Mouse (Mus musculus) embryonic facial prominence, embryonic 12.5 days (tissue): Measurements from ENCODE around the gene Zfp398. TPM values are rescaled to one million over a fixed set of nuclear protein-coding genes. Genes with fewer than 3 reads are reported as not detected.

Experiments used
- ATAC-seq: fragments of 200-750 bp; cut with Nextera tagmentation; 2 replicates; pipeline ENCODE4 v1.8.0; 2017; ENCODE audit not compliant: insufficient number of reproducible peaks, insufficient read depth, low FRiP score, low TSS enrichment
- H3K27ac ChIP-seq: fragments of 300-500 bp; sonication (generic); 2 replicates; pipeline ENCODE4 v1.5.1; 2016; ENCODE audit warnings: mild to moderate bottlenecking
- H3K27me3 ChIP-seq: fragments of 300-500 bp; sonication (generic); 2 replicates; pipeline ENCODE4 v1.6.1; 2016; ENCODE audit warnings: mild to moderate bottlenecking, moderate library complexity
- H3K36me3 ChIP-seq: fragments of 300-500 bp; sonication (generic); 2 replicates; pipeline ENCODE4 v1.6.1; 2016; ENCODE audit warnings: mild to moderate bottlenecking
- H3K4me1 ChIP-seq: fragments of 300-500 bp; sonication (generic); 2 replicates; pipeline ENCODE4 v1.6.1; 2016
- H3K4me2 ChIP-seq: fragments of 300-500 bp; sonication (generic); replicated peaks from 2 replicates; pipeline ENCODE4 v1.6.1; 2016; ENCODE audit warnings: mild to moderate bottlenecking, moderate library complexity
- H3K4me3 ChIP-seq: fragments of 300-500 bp; sonication (generic); 2 replicates; pipeline ENCODE4 v1.5.1; 2016; ENCODE audit warnings: mild to moderate bottlenecking
- H3K9ac ChIP-seq: fragments of 300-500 bp; sonication (generic); 2 replicates; pipeline ENCODE4 v1.6.1; 2016; ENCODE audit warnings: mild to moderate bottlenecking, moderate library complexity
- H3K9me3 ChIP-seq: fragments of 300-500 bp; sonication (generic); 2 replicates; pipeline ENCODE4 v1.6.1; 2016; ENCODE audit warnings: mild to moderate bottlenecking, moderate library complexity
- WGBS: fragments of 180-500 bp; shearing (Covaris S2); methylation state at CpG from one replicate; pipeline ENCODE4 v1.1.7; 2016; 5-methylcytosine and 5-hydroxymethylcytosine counted together
- polyA plus RNA-seq: library from polyadenylated mRNA; unstranded; fragments of >200 nt; fragmentation: Nextera tagmentation; extraction: Ambion mirVana; gene quantifications from 2 replicates; pipeline ENCODE4 v1.2.1, GENCODE M21; 2016

Zfp398 gene
- polyA plus RNA-seq, result 11.2 and 12.0 TPM in 2 replicates

- Histone ChIP-seq H3K9ac (peak within 1 kb of the TSS; percentile 85), H3K27ac (peak within 1 kb of the TSS; percentile 95), H3K4me3 (peak within 1 kb of the TSS; percentile 94), H3K27me3 (no peaks in the 10 kb centered on the region), H3K9me3 (no peaks in the 10 kb centered on the region), H3K36me3 (0 out of 2 replicates have a peak, but pooled peaks cover 3% of the 10 kb centered on the region), H3K4me2 (peak within 1 kb of the TSS; percentile 77), H3K4me1 (0 out of 2 replicates have a peak, but pooled peaks cover 5% of the 10 kb centered on the region)
- under 1% methylated on average over 51 of the region's 52 CpGs for WGBS
- ATAC-seq, result peak; percentile 95
These were observed at the start of gene Zfp398 for GRCm38 (mm10) chr6:47835482-47835983. TSS of gene Zfp398 (plus strand) at chr6:47835661.

- Histone ChIP-seq H3K9ac (peak overlapping the region; percentile 70), H3K4me3 (peak overlapping the region; percentile 44), H3K27ac (peak overlapping the region; percentile 92), H3K9me3 (no peaks in the 10 kb centered on the region), H3K27me3 (no peaks in the 10 kb centered on the region), H3K4me2 (peak overlapping the region; percentile 51), H3K4me1 (0 out of 2 replicates have a peak, but pooled peaks cover 4% of the 10 kb centered on the region), H3K36me3 (peaks cover 3% of the 10 kb centered on the region; the same call in 1 of the 2 replicates)
- under 1% methylated on average over 18 of the region's 18 CpGs for WGBS
- peak; percentile 92 for ATAC-seq
These were observed 47.3 kb upstream of the Zfp398 start for GRCm38 (mm10) chr6:47787941-47788736.

GRCm38 (mm10) chr6:47788821-47789220 lies 46.6 kb upstream of the Zfp398 start:
- H3K27ac ChIP-seq, result peak overlapping the region; percentile 92
- H3K36me3 ChIP-seq, result peaks cover 3% of the 10 kb centered on the region; the same call in 1 of the 2 replicates
- H3K4me1 ChIP-seq, result 0 out of 2 replicates have a peak, but pooled peaks cover 4% of the 10 kb centered on the region
- no peak for ATAC-seq
- H3K4me2 ChIP-seq, result peak overlapping the region; percentile 51
- H3K4me3 ChIP-seq, result peak overlapping the region; percentile 44
- WGBS, result 33% methylated on average over 3 of the region's 3 CpGs
- peak overlapping the region; percentile 70 for H3K9ac ChIP-seq
- H3K9me3 ChIP-seq, result no peaks in the 10 kb centered on the region
- H3K27me3 ChIP-seq, result no peaks in the 10 kb centered on the region

GRCm38 (mm10) chr6:47790745-47791144 lies 44.7 kb upstream of the Zfp398 start:
- H3K4me3 ChIP-seq, result no peak overlapping the region
- H3K27me3 ChIP-seq, result no peaks in the 10 kb centered on the region
- H3K36me3 ChIP-seq, result peaks cover 17% of the 10 kb centered on the region
- no peak overlapping the region for H3K4me2 ChIP-seq
- ATAC-seq, result no peak
- 0 out of 2 replicates have a peak, but pooled peaks cover 4% of the 10 kb centered on the region for H3K4me1 ChIP-seq
- H3K9me3 ChIP-seq, result no peaks in the 10 kb centered on the region
- WGBS, result 57% methylated on average over 2 of the region's 2 CpGs
- H3K9ac ChIP-seq, result no peak overlapping the region
- H3K27ac ChIP-seq, result no peak overlapping the region

GRCm38 (mm10) chr6:47792533-47792932 lies 42.9 kb upstream of the Zfp398 start:
- no peaks in the 10 kb centered on the region for H3K9me3 ChIP-seq
- no peak overlapping the region for H3K4me3 ChIP-seq
- no peaks in the 10 kb centered on the region for H3K27me3 ChIP-seq
- no peak overlapping the region for H3K9ac ChIP-seq
- 94% methylated on average over 2 of the region's 2 CpGs for WGBS
- no peak overlapping the region for H3K4me2 ChIP-seq
- H3K27ac ChIP-seq, result no peak overlapping the region
- H3K36me3 ChIP-seq, result peaks cover 33% of the 10 kb centered on the region
- H3K4me1 ChIP-seq, result 0 out of 2 replicates have a peak, but pooled peaks cover 4% of the 10 kb centered on the region
- no peak for ATAC-seq

GRCm38 (mm10) chr6:47793284-47793683 lies 42.2 kb upstream of the Zfp398 start:
- Histone ChIP-seq H3K9ac (no peak overlapping the region), H3K4me2 (no peak overlapping the region), H3K36me3 (peaks cover 40% of the 10 kb centered on the region), H3K4me3 (no peak overlapping the region), H3K27me3 (no peaks in the 10 kb centered on the region), H3K9me3 (no peaks in the 10 kb centered on the region), H3K27ac (no peak overlapping the region), H3K4me1 (0 out of 2 replicates have a peak, but pooled peaks cover 4% of the 10 kb centered on the region)
- WGBS, result 73% methylated on average over 5 of the region's 5 CpGs
- no peak for ATAC-seq

GRCm38 (mm10) chr6:47794106-47794830 lies 41.2 kb upstream of the Zfp398 start:
- no peaks in the 10 kb centered on the region for H3K9me3 ChIP-seq
- H3K4me3 ChIP-seq, result no peak overlapping the region
- peaks cover 50% of the 10 kb centered on the region for H3K36me3 ChIP-seq
- H3K27ac ChIP-seq, result no peak overlapping the region
- H3K4me1 ChIP-seq, result no peaks in the 10 kb centered on the region
- H3K4me2 ChIP-seq, result no peak overlapping the region
- no peaks in the 10 kb centered on the region for H3K27me3 ChIP-seq
- 65% methylated on average over 10 of the region's 10 CpGs for WGBS
- ATAC-seq, result no peak
- no peak overlapping the region for H3K9ac ChIP-seq

- Histone ChIP-seq H3K27ac (no peak overlapping the region), H3K9me3 (no peaks in the 10 kb centered on the region), H3K4me3 (no peak overlapping the region), H3K27me3 (no peaks in the 10 kb centered on the region), H3K9ac (no peak overlapping the region), H3K4me2 (no peak overlapping the region), H3K4me1 (no peaks in the 10 kb centered on the region), H3K36me3 (peaks cover 95% of the 10 kb centered on the region)
- no peak for ATAC-seq
- WGBS, result 58% methylated on average over 6 of the region's 6 CpGs
These were observed 36.4 kb upstream of the Zfp398 start for GRCm38 (mm10) chr6:47799079-47799478.

GRCm38 (mm10) chr6:47805520-47805919 lies 29.9 kb upstream of the Zfp398 start:
- Histone ChIP-seq H3K4me2 (no peak overlapping the region), H3K27me3 (no peaks in the 10 kb centered on the region), H3K36me3 (peaks cover 65% of the 10 kb centered on the region), H3K27ac (no peak overlapping the region), H3K4me3 (no peak overlapping the region), H3K9ac (no peak overlapping the region), H3K4me1 (peaks cover 15% of the 10 kb centered on the region), H3K9me3 (no peaks in the 10 kb centered on the region)
- 78% methylated on average over 2 of the region's 2 CpGs for WGBS
- ATAC-seq, result no peak

GRCm38 (mm10) chr6:47807419-47807818 lies 28.0 kb upstream of the Zfp398 start:
- no peak for ATAC-seq
- H3K4me1 ChIP-seq, result peaks cover 26% of the 10 kb centered on the region
- H3K9me3 ChIP-seq, result no peaks in the 10 kb centered on the region
- no peak overlapping the region for H3K4me2 ChIP-seq
- no peak overlapping the region for H3K27ac ChIP-seq
- peaks cover 46% of the 10 kb centered on the region for H3K36me3 ChIP-seq
- H3K9ac ChIP-seq, result no peak overlapping the region
- no peak overlapping the region for H3K4me3 ChIP-seq
- WGBS, result 90% methylated on average over 2 of the region's 2 CpGs
- no peaks in the 10 kb centered on the region for H3K27me3 ChIP-seq

GRCm38 (mm10) chr6:47808545-47808944 lies 26.9 kb upstream of the Zfp398 start:
- Histone ChIP-seq H3K4me1 (peaks cover 26% of the 10 kb centered on the region), H3K4me3 (no peak overlapping the region), H3K9me3 (no peaks in the 10 kb centered on the region), H3K27ac (no peak overlapping the region), H3K27me3 (no peaks in the 10 kb centered on the region), H3K9ac (no peak overlapping the region), H3K36me3 (peaks cover 35% of the 10 kb centered on the region), H3K4me2 (no peak overlapping the region)
- WGBS, result 90% methylated on average over 5 of the region's 5 CpGs
- ATAC-seq, result no peak
